ENCODE assay signal across 22 mouse cellular contexts in genomic region chr9:69779996-69780395, GRCm38 (mm10). TPM values are rescaled to one million over a fixed set of nuclear protein-coding genes. Genes with fewer than 3 reads are reported as not detected.
"Had no signal": no experiment of that assay in that cellular context is flagged by ENCODE, and none has a peak within 500 bp of the region (broad histone marks: within the 10 kb centered on the region; RNA-seq: fewer than 3 reads in every experiment).

No protein-coding gene starts in this region.

- H3K27ac ChIP-seq: neural tube, embryonic 13.5 days; neural tube, embryonic 15.5 days; stomach, embryonic 15.5 days; stomach, postnatal 0 days had no signal

- H3K9ac ChIP-seq: neural tube, embryonic 13.5 days; neural tube, embryonic 15.5 days; stomach, embryonic 15.5 days had no signal

- H3K27me3 ChIP-seq: stomach, embryonic 15.5 days had no signal

- H3K36me3 ChIP-seq: neural tube, embryonic 13.5 days; neural tube, embryonic 15.5 days; stomach, embryonic 15.5 days had no signal

- DNase-seq: retina, postnatal 1 day; right cerebral cortex, adult 18-20 months; right cerebral cortex, postnatal 14 days; right cerebral cortex, postnatal 25 days; right cerebral cortex, postnatal 4 days; spleen, adult 18-20 months; thymus, adult 18-20 months; thymus, adult 2 months; thymus, postnatal 14 days; thymus, postnatal 25 days; thymus, postnatal 36 days; thymus, postnatal 4 days had no signal

- H3K4me1 ChIP-seq: neural tube, embryonic 13.5 days; neural tube, embryonic 15.5 days; stomach, embryonic 15.5 days had no signal

- H3K4me3 ChIP-seq: neural tube, embryonic 13.5 days; neural tube, embryonic 15.5 days; stomach, embryonic 15.5 days had no signal

- H3K9me3 ChIP-seq: neural tube, embryonic 13.5 days; neural tube, embryonic 15.5 days; stomach, embryonic 15.5 days had no signal

- H3K4me2 ChIP-seq: neural tube, embryonic 13.5 days; neural tube, embryonic 15.5 days; stomach, embryonic 15.5 days had no signal

RNA-seq across cellular contexts. Expression of gene Foxb1, which starts 19.3 kb away (rescaled TPM):
- polyA plus RNA-seq: small intestine, adult 2 months; spleen, adult 2 months; stomach, embryonic 14.5 days; stomach, embryonic 16.5 days; stomach, postnatal 0 days; testis, adult 2 months; urinary bladder, adult 2 months had no signal
